Mouse (Mus musculus) olfactory bulb, adult 2 months (tissue): ENCODE measurements at regions not wholly inside any gene's neighbourhood (a gene's known extent, or its start where the extent isn't known, plus 50 kb on each side); places are given as distances from the start of the nearest gene placed in this dataset.

Source experiments
- CTCF ChIP-seq: fragments of 200-500 bp; IDR thresholded peaks from 2 replicates; pipeline ENCODE4 v1.5.1; 2012; ENCODE audit warnings: low read depth, mild to moderate bottlenecking, low read length, moderate library complexity; ENCODE audit not compliant: insufficient read depth
- POLR2A ChIP-seq: fragments of 200-500 bp; IDR thresholded peaks from 2 replicates; pipeline ENCODE4 v1.6.1; 2012; ENCODE audit warnings: mild to moderate bottlenecking, low read depth, low read length, moderate library complexity; ENCODE audit not compliant: insufficient read depth

DNA sequence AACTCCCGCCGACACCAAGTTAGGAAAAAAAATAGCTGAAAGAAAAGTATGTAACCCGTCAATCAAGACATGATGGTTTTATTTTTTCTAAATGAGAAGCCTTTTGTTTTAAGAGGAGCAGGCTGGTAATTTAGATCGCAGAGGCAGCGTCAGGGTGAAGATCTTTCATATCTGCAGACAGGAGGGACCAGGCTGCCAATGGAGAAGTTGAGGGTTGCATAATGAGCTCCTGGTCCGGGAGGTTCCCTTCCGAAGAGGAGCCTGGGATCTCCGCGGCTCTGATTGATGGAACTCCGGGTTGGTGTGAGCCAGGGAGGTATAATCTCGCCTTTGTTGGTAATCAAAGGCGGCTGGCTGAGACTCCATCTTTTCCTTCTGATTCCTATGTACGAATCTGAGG is 168.8 kb upstream of the Mvb12b start:
- TF ChIP-seq CTCF (no peak), POLR2A (no peak)
